ENCODE assay signal across 29 mouse cellular contexts in genomic region chr13:8534265-8535113, GRCm38 (mm10).
A peak's percentile ranks its signal among the peaks of the same experiment; 100 is the strongest.
DNase-seq lines count a peak whose midpoint lies in the region; ATAC-seq and TF ChIP-seq lines count a peak whose summit lies in the region.
"Had no signal": no experiment of that assay in that cellular context is flagged by ENCODE, and none has a peak within 500 bp of the region (broad histone marks: within the 10 kb centered on the region; RNA-seq: fewer than 3 reads in every experiment).

No protein-coding gene starts in this region.

- TF ChIP-seq EP300 in heart, adult 2 months (IDR thresholded peaks at IDR 0.05; ENCODE audit: insufficient read depth, low read depth, low read length), result no peak

- no peak overlapping the region for H3K9ac ChIP-seq in heart, adult 2 months (ENCODE audit: low read depth, low read length)
- H3K9ac ChIP-seq in limb, embryonic 13.5 days, result no peak overlapping the region
- H3K9ac ChIP-seq in midbrain, embryonic 16.5 days (ENCODE audit: low read depth, low read length), result no peak overlapping the region
- no peak overlapping the region for H3K9ac ChIP-seq in midbrain, embryonic 14.5 days (replicated peaks; ENCODE audit: low read length)
- no peak overlapping the region for H3K9ac ChIP-seq in neural tube, embryonic 14.5 days (replicated peaks; ENCODE audit: low read depth, low read length)
- H3K9ac ChIP-seq: embryonic facial prominence, embryonic 13.5 days; embryonic facial prominence, embryonic 15.5 days; forebrain, embryonic 12.5 days had no signal

- H3K4me1 ChIP-seq in heart, adult 2 months (ENCODE audit: control insufficient read depth, insufficient read depth, low read length), result no peaks in the 10 kb centered on the region
- H3K4me1 ChIP-seq in limb, embryonic 13.5 days, result 0 out of 2 replicates have a peak, but pooled peaks cover 5% of the 10 kb centered on the region
- no peaks in the 10 kb centered on the region for H3K4me1 ChIP-seq in limb, embryonic 10.5 days
- no peaks in the 10 kb centered on the region for H3K4me1 ChIP-seq in midbrain, embryonic 16.5 days (ENCODE audit: control insufficient read depth, insufficient read depth, low read length)
- H3K4me1 ChIP-seq in midbrain, embryonic 14.5 days (ENCODE audit: control insufficient read depth, insufficient read depth, low read length), result no peaks in the 10 kb centered on the region
- no peaks in the 10 kb centered on the region for H3K4me1 ChIP-seq in neural tube, embryonic 14.5 days (ENCODE audit: control insufficient read depth, insufficient read depth, low read length)
- H3K4me1 ChIP-seq: embryonic facial prominence, embryonic 13.5 days; embryonic facial prominence, embryonic 15.5 days; forebrain, embryonic 12.5 days had no signal

- ATAC-seq in limb, embryonic 13.5 days (ENCODE audit: low FRiP score, low read depth), result peak; percentile 66; the same call in 1 of the 2 replicates
- ATAC-seq in midbrain, embryonic 16.5 days, result peak; percentile 36; the same call in 1 of the 2 replicates
- ATAC-seq in midbrain, embryonic 14.5 days (ENCODE audit: low FRiP score, low TSS enrichment), result no peak
- ATAC-seq in neural tube, embryonic 14.5 days (ENCODE audit: low read depth), result peak; percentile 57; the same call in 1 of the 2 replicates
- ATAC-seq: activated CD4-positive, CD25-positive, alpha-beta regulatory T cell, adult 4 months; CD4-positive, CD25-positive, alpha-beta regulatory T cell, adult 4 months; forebrain, embryonic 14.5 days; Patski had no signal

- no peaks in the 10 kb centered on the region for H3K27me3 ChIP-seq in heart, adult 2 months (ENCODE audit: control insufficient read depth, insufficient read depth, low read length)
- H3K27me3 ChIP-seq in limb, embryonic 13.5 days, result peaks cover 9% of the 10 kb centered on the region
- H3K27me3 ChIP-seq in limb, embryonic 10.5 days (ENCODE audit: low read depth, poor library complexity, severe bottlenecking), result no peaks in the 10 kb centered on the region
- no peaks in the 10 kb centered on the region for H3K27me3 ChIP-seq in midbrain, embryonic 16.5 days (ENCODE audit: control insufficient read depth, insufficient read depth, low read depth, low read length)
- no peaks in the 10 kb centered on the region for H3K27me3 ChIP-seq in midbrain, embryonic 14.5 days (ENCODE audit: control insufficient read depth, insufficient read depth, low read length)
- H3K27me3 ChIP-seq in neural tube, embryonic 14.5 days (ENCODE audit: control insufficient read depth, insufficient read depth, low read length), result no peaks in the 10 kb centered on the region
- H3K27me3 ChIP-seq: CH12.LX; embryonic facial prominence, embryonic 13.5 days; embryonic facial prominence, embryonic 15.5 days; forebrain, embryonic 12.5 days; Patski had no signal

- intact Hi-C loops in heart, adult 2 months (cut with DNase I), result no loop called here

- no peak overlapping the region for H3K4me3 ChIP-seq in heart, adult 2 months
- H3K4me3 ChIP-seq in limb, embryonic 13.5 days, result no peak overlapping the region
- H3K4me3 ChIP-seq in limb, embryonic 10.5 days, result no peak overlapping the region
- no peak overlapping the region for H3K4me3 ChIP-seq in midbrain, embryonic 16.5 days (ENCODE audit: low read depth, low read length)
- H3K4me3 ChIP-seq in midbrain, embryonic 14.5 days (replicated peaks; ENCODE audit: low read depth, low read length), result no peak overlapping the region
- H3K4me3 ChIP-seq in neural tube, embryonic 14.5 days (ENCODE audit: low read depth, low read length), result no peak overlapping the region
- H3K4me3 ChIP-seq: embryonic facial prominence, embryonic 13.5 days; embryonic facial prominence, embryonic 15.5 days; erythroblast, embryonic 14.5 days; forebrain, embryonic 10.5 days; forebrain, embryonic 12.5 days had no signal

- no peak overlapping the region for H3K4me2 ChIP-seq in limb, embryonic 13.5 days (replicated peaks)
- no peak overlapping the region for H3K4me2 ChIP-seq in midbrain, embryonic 16.5 days (ENCODE audit: low read length)
- no peak overlapping the region for H3K4me2 ChIP-seq in midbrain, embryonic 14.5 days (ENCODE audit: low read length)
- H3K4me2 ChIP-seq in neural tube, embryonic 14.5 days (ENCODE audit: low read depth, low read length), result no peak overlapping the region
- H3K4me2 ChIP-seq: embryonic facial prominence, embryonic 13.5 days; embryonic facial prominence, embryonic 15.5 days; forebrain, embryonic 12.5 days had no signal

- TF ChIP-seq CTCF in heart, adult 2 months (IDR thresholded peaks at IDR 0.05), result no peak

- H3K79me2 ChIP-seq in heart, adult 2 months (replicated peaks; ENCODE audit: control insufficient read depth, insufficient read depth, low read length), result no peaks in the 10 kb centered on the region

- no peak for TF ChIP-seq POLR2A in heart, adult 2 months (IDR thresholded peaks at IDR 0.05; ENCODE audit: insufficient read depth, low read depth, low read length)

- no peak overlapping the region for H3K27ac ChIP-seq in heart, adult 2 months
- no peak overlapping the region for H3K27ac ChIP-seq in limb, embryonic 13.5 days
- no peak overlapping the region for H3K27ac ChIP-seq in limb, embryonic 10.5 days
- H3K27ac ChIP-seq in midbrain, embryonic 16.5 days (ENCODE audit: low read length), result no peak overlapping the region
- no peak overlapping the region for H3K27ac ChIP-seq in midbrain, embryonic 14.5 days (replicated peaks; ENCODE audit: low read depth, low read length)
- H3K27ac ChIP-seq in neural tube, embryonic 14.5 days (ENCODE audit: low read depth, low read length), result no peak overlapping the region
- H3K27ac ChIP-seq: embryonic facial prominence, embryonic 13.5 days; embryonic facial prominence, embryonic 15.5 days; forebrain, embryonic 10.5 days; forebrain, embryonic 12.5 days had no signal

- H3K36me3 ChIP-seq in heart, adult 2 months (ENCODE audit: control insufficient read depth, insufficient read depth, low read length), result no peaks in the 10 kb centered on the region
- no peaks in the 10 kb centered on the region for H3K36me3 ChIP-seq in limb, embryonic 13.5 days
- no peaks in the 10 kb centered on the region for H3K36me3 ChIP-seq in limb, embryonic 10.5 days
- no peaks in the 10 kb centered on the region for H3K36me3 ChIP-seq in midbrain, embryonic 16.5 days (ENCODE audit: control insufficient read depth, insufficient read depth, low read length)
- no peaks in the 10 kb centered on the region for H3K36me3 ChIP-seq in midbrain, embryonic 14.5 days (ENCODE audit: control insufficient read depth, insufficient read depth, low read length)
- H3K36me3 ChIP-seq in neural tube, embryonic 14.5 days (ENCODE audit: control insufficient read depth, insufficient read depth, low read length), result no peaks in the 10 kb centered on the region
- H3K36me3 ChIP-seq: embryonic facial prominence, embryonic 13.5 days; embryonic facial prominence, embryonic 15.5 days; forebrain, embryonic 10.5 days; forebrain, embryonic 12.5 days; G1E had no signal

- WGBS in heart, adult 2 months, result 59% methylated on average over 9 of the region's 9 CpGs
- 68% methylated on average over 9 of the region's 9 CpGs for WGBS in limb, embryonic 13.5 days
- 85% methylated on average over 9 of the region's 9 CpGs for WGBS in limb, embryonic 10.5 days
- 82% methylated on average over 9 of the region's 9 CpGs for WGBS in midbrain, embryonic 16.5 days
- 86% methylated on average over 9 of the region's 9 CpGs for WGBS in midbrain, embryonic 14.5 days
- 79% methylated on average over 9 of the region's 9 CpGs for WGBS in neural tube, embryonic 14.5 days

- DNase-seq in heart, adult 11 months, result peak; percentile 83
- no peak for DNase-seq in heart, adult 2 months
- no peak for DNase-seq in limb, embryonic 10.5 days (ENCODE audit: low spot score)
- no peak for DNase-seq in midbrain, embryonic 14.5 days
- DNase-seq in neural tube, embryonic 10.5 days (ENCODE audit: extremely low spot score, low spot score), result no peak
- DNase-seq: adrenal gland, adult 8-10 months; adrenal gland, postnatal 14 days; adrenal gland, postnatal 36 days; B cell, adult 2 months; cerebellum, adult 11-12 months; cerebellum, adult 2 months; cerebellum, adult 9-10 months; cerebellum, postnatal 10 days; cerebellum, postnatal 25 days; embryo, embryonic 11 days had no signal

- H3K9me3 ChIP-seq in limb, embryonic 13.5 days, result no peaks in the 10 kb centered on the region
- no peaks in the 10 kb centered on the region for H3K9me3 ChIP-seq in limb, embryonic 10.5 days (replicated peaks)
- no peaks in the 10 kb centered on the region for H3K9me3 ChIP-seq in midbrain, embryonic 16.5 days (replicated peaks; ENCODE audit: control insufficient read depth, low read length, poor library complexity, severe bottlenecking)
- H3K9me3 ChIP-seq in midbrain, embryonic 14.5 days (ENCODE audit: control insufficient read depth, low read length), result no peaks in the 10 kb centered on the region
- no peaks in the 10 kb centered on the region for H3K9me3 ChIP-seq in neural tube, embryonic 14.5 days (ENCODE audit: control insufficient read depth, low read length)
- H3K9me3 ChIP-seq: embryonic facial prominence, embryonic 13.5 days; embryonic facial prominence, embryonic 15.5 days; forebrain, embryonic 10.5 days; forebrain, embryonic 12.5 days; G1E had no signal
